Mouse (Mus musculus): ENCODE measurements around the gene Stx17.

DNA sequence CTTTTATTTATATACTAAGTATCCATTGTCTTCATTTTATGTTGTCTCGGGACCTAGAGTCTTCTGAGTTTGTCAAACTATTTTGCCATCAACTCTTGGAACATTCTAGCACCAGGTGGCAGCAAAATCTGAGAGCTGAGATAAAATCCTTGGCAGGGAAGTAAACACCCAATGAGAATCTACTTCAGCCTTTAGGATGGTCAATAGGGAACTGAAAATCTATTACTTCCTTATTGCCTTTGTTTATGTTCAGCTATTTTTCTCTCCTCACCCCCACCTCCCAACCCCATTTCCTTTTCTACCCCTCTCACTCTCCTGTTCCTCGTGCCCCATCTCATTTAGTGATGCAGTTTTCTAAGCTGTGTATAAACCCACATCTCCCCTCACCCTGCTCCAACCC is 16.1 kb upstream of the Stx17 start:
- TF ChIP-seq MAZ (IDR thresholded peaks at IDR 0.05; ENCODE audit: low read depth, low read length) (no peak), TCF12 (IDR thresholded peaks at IDR 0.05; ENCODE audit: low read depth, low read length) (no peak), CTCF (conservative IDR thresholded peaks at IDR 0.05 in 1 of 2, IDR thresholded peaks at IDR 0.05 in 1 of 2; ENCODE audit: low read depth in 2 of 2, low read length in 2 of 2) (peak in 1 of 2 experiments; percentile 54; a peak in 2 of 4 replicates), POLR2A (IDR thresholded peaks at IDR 0.05; ENCODE audit: low read depth, low read length) (no peak), JUND (conservative IDR thresholded peaks at IDR 0.05; ENCODE audit: low read depth, low read length) (no peak), MAFK (IDR thresholded peaks at IDR 0.05; ENCODE audit: insufficient replicate concordance, low read length) (no peak), BHLHE40 (IDR thresholded peaks at IDR 0.05; ENCODE audit: low read depth, low read length) (no peak), ZMIZ1 (IDR thresholded peaks at IDR 0.05; ENCODE audit: low read depth, low read length) (no peak)

Measured in CH12.LX (cell line).